In genomic region chr5:30105668-30106300, GRCm38 (mm10) we compare ENCODE assay signal across 8 mouse cellular contexts. TPM values are rescaled to one million over a fixed set of nuclear protein-coding genes. Genes with fewer than 3 reads are reported as not detected.
DNase-seq lines count a peak whose midpoint lies in the region; ATAC-seq and TF ChIP-seq lines count a peak whose summit lies in the region.

Gene 3110082J24Rik (minus strand): TSS chr5:30106086.

- TF ChIP-seq EP300 in ES-Bruce4 (IDR thresholded peaks at IDR 0.05; ENCODE audit: insufficient read depth, low read depth, low read length) = no peak

- peak within 1 kb of the TSS; percentile 42 for H3K9ac ChIP-seq in ES-Bruce4 (ENCODE audit: low read depth, poor library complexity, severe bottlenecking)
- peak within 1 kb of the TSS; percentile 65 for H3K9ac ChIP-seq in embryonic facial prominence, embryonic 13.5 days
- peak within 1 kb of the TSS; percentile 43; the same call in 1 of the 2 replicates for H3K9ac ChIP-seq in limb, embryonic 11.5 days (ENCODE audit: low read length)

- WGBS in kidney, adult 2 months = 8% methylated on average over 29 of the region's 29 CpGs
- WGBS in embryonic facial prominence, embryonic 13.5 days = under 1% methylated on average over 29 of the region's 29 CpGs
- 1% methylated on average over 29 of the region's 29 CpGs for WGBS in limb, embryonic 11.5 days

- H3K4me3 ChIP-seq in kidney, adult 2 months (ENCODE audit: insufficient read depth, low read depth, low read length) = peak within 1 kb of the TSS; percentile 22; the same call in 1 of the 2 replicates
- H3K4me3 ChIP-seq in ES-Bruce4 (ENCODE audit: low read depth, low read length) = peak within 1 kb of the TSS; percentile 75
- peak within 1 kb of the TSS; percentile 52 for H3K4me3 ChIP-seq in embryonic facial prominence, embryonic 13.5 days
- peak within 1 kb of the TSS; percentile 46 for H3K4me3 ChIP-seq in limb, embryonic 11.5 days (ENCODE audit: low read depth, low read length)

- no peaks in the 10 kb centered on the region for H3K9me3 ChIP-seq in ES-Bruce4 (replicated peaks; ENCODE audit: control insufficient read depth, insufficient read depth, low read length, poor library complexity, severe bottlenecking)
- H3K9me3 ChIP-seq in embryonic facial prominence, embryonic 13.5 days = no peaks in the 10 kb centered on the region; the same call in 1 of the 2 replicates
- no peaks in the 10 kb centered on the region for H3K9me3 ChIP-seq in limb, embryonic 11.5 days (ENCODE audit: control insufficient read depth, low read length)

- no peak for ATAC-seq in embryonic facial prominence, embryonic 13.5 days (ENCODE audit: insufficient number of reproducible peaks, insufficient read depth, low FRiP score, low TSS enrichment, low read depth)
- ATAC-seq in limb, embryonic 11.5 days (ENCODE audit: insufficient number of reproducible peaks, low FRiP score, low TSS enrichment, low read depth) = no peak

- no peaks in the 10 kb centered on the region for H3K4me1 ChIP-seq in kidney, adult 2 months (ENCODE audit: control insufficient read depth, insufficient read depth, low read length)
- peaks cover 2% of the 10 kb centered on the region for H3K4me1 ChIP-seq in ES-Bruce4 (ENCODE audit: control insufficient read depth, insufficient read depth, low read length)
- H3K4me1 ChIP-seq in embryonic facial prominence, embryonic 13.5 days = peaks cover 37% of the 10 kb centered on the region
- H3K4me1 ChIP-seq in limb, embryonic 11.5 days (ENCODE audit: control insufficient read depth, insufficient read depth, low read length) = peaks cover 23% of the 10 kb centered on the region

- H3K36me3 ChIP-seq in kidney, adult 2 months (ENCODE audit: control insufficient read depth, insufficient read depth, low read length) = no peaks in the 10 kb centered on the region
- H3K36me3 ChIP-seq in ES-Bruce4 (ENCODE audit: control insufficient read depth, insufficient read depth, low read length, poor library complexity, severe bottlenecking) = no peaks in the 10 kb centered on the region
- H3K36me3 ChIP-seq in embryonic facial prominence, embryonic 13.5 days = no peaks in the 10 kb centered on the region
- H3K36me3 ChIP-seq in limb, embryonic 11.5 days (ENCODE audit: control insufficient read depth, insufficient read depth, low read length) = no peaks in the 10 kb centered on the region

- H3K4me2 ChIP-seq in embryonic facial prominence, embryonic 13.5 days = peak within 1 kb of the TSS; percentile 93
- H3K4me2 ChIP-seq in limb, embryonic 11.5 days (ENCODE audit: low read depth, severe bottlenecking) = peak within 1 kb of the TSS; percentile 95

- TF ChIP-seq POLR2A in kidney, adult 2 months (IDR thresholded peaks at IDR 0.05; ENCODE audit: low read depth, low read length) = no peak
- TF ChIP-seq POLR2A in ES-Bruce4 (IDR thresholded peaks at IDR 0.05; ENCODE audit: insufficient read depth, low read length) = no peak

- DNase-seq in kidney, adult 2 months = no peak
- DNase-seq in kidney, postnatal 36 days = no peak
- DNase-seq in limb, embryonic 11.5 days (ENCODE audit: low spot score) = peak; percentile 47
- DNase-seq in retina, embryonic 14.5 days (ENCODE audit: low spot score) = peak; percentile 27
- no peak for DNase-seq in gastrocnemius, adult 18-20 months (ENCODE audit: low spot score)
- DNase-seq in urinary bladder, postnatal 36 days (ENCODE audit: low spot score in 2 of 2) = no peak

- 0 out of 2 replicates have a peak, but pooled peaks cover 1% of the 10 kb centered on the region for H3K27me3 ChIP-seq in kidney, adult 2 months (replicated peaks; ENCODE audit: control insufficient read depth, insufficient read depth, low read length)
- peaks cover 10% of the 10 kb centered on the region for H3K27me3 ChIP-seq in ES-Bruce4 (ENCODE audit: control insufficient read depth, insufficient read depth, low read length, poor library complexity, severe bottlenecking)
- H3K27me3 ChIP-seq in embryonic facial prominence, embryonic 13.5 days = peaks cover 82% of the 10 kb centered on the region
- H3K27me3 ChIP-seq in limb, embryonic 11.5 days (ENCODE audit: control insufficient read depth, insufficient read depth, low read length) = peaks cover 45% of the 10 kb centered on the region

- no peak for TF ChIP-seq CTCF in kidney, adult 2 months (conservative IDR thresholded peaks at IDR 0.05; ENCODE audit: insufficient read depth, insufficient read length, low read depth, low read length)
- TF ChIP-seq CTCF in ES-Bruce4 (IDR thresholded peaks at IDR 0.05; ENCODE audit: low read depth, low read length) = no peak

- H3K27ac ChIP-seq in kidney, adult 2 months (ENCODE audit: insufficient read depth, low read depth, low read length) = no peak within 1 kb of the TSS
- no peak within 1 kb of the TSS for H3K27ac ChIP-seq in ES-Bruce4 (ENCODE audit: insufficient read depth, low read length)
- no peak within 1 kb of the TSS for H3K27ac ChIP-seq in embryonic facial prominence, embryonic 13.5 days
- no peak within 1 kb of the TSS for H3K27ac ChIP-seq in limb, embryonic 11.5 days (replicated peaks; ENCODE audit: low read depth, low read length)

RNA-seq across cellular contexts. Expression of gene 3110082J24Rik, which starts in this region (rescaled TPM):
- not detected in 2 replicates for polyA plus RNA-seq in kidney, adult 2 months (2012; rRNA removed)
- not detected in 2 replicates for polyA plus RNA-seq in ES-Bruce4 (2011; ENCODE audit: insufficient read depth, insufficient read length, low read depth, missing spikeins)
- polyA plus RNA-seq in embryonic facial prominence, embryonic 13.5 days (2015; fragmentation: Nextera tagmentation; extraction: Ambion mirVana) = not detected in 2 replicates
- polyA plus RNA-seq in limb, embryonic 11.5 days (2014; fragmentation: Nextera tagmentation; extraction: Ambion mirVana) = not detected in 2 replicates
- not detected for total RNA-seq in gastrocnemius, adult 18-20 months (2021)

Comparison
In these comparisons a context has a peak if more than half of its experiments do, and no peak if none do; other contexts are left out.
1. Peak in DNase-seq, H3K4me3 ChIP-seq, H3K9ac ChIP-seq and H3K4me2 ChIP-seq in limb, embryonic 11.5 days; RNA of the gene not detected or under 1 TPM.
2. H3K4me3 ChIP-seq: peak in every context shown above with its lines; median percentile 75 in ES-Bruce4; 52 in embryonic facial prominence, embryonic 13.5 days; 46 in limb, embryonic 11.5 days; 22 in kidney, adult 2 months.